Mouse (Mus musculus): ENCODE measurements around the gene B3gat3.
"Not testable (repeated sequence)": the region's sequence is repeated elsewhere in the genome, so short reads cannot be mapped to it uniquely, and the experiment has no call there.

B3gat3 gene

DNA sequence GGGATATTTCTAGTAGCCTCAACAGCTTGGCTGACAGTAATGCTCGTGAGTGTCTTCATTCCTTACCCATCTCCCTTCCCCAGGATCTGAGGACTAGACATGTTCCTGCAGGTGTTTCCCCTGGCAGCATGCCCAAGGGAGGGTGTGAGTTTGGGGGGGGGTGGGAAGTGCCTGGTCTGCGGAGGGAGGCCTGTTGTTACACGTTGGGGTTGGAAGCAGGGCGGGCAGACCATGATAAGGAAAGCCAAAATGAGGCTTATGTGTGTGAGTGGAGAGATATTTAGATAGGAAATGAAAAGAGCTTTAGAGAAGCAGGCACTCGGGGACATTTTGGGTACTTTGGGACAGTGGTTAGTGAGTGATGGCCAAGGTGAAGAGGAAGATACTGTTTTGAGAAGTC lies 23.9 kb downstream of the B3gat3 start:
- no peak for DNase-seq

DNA sequence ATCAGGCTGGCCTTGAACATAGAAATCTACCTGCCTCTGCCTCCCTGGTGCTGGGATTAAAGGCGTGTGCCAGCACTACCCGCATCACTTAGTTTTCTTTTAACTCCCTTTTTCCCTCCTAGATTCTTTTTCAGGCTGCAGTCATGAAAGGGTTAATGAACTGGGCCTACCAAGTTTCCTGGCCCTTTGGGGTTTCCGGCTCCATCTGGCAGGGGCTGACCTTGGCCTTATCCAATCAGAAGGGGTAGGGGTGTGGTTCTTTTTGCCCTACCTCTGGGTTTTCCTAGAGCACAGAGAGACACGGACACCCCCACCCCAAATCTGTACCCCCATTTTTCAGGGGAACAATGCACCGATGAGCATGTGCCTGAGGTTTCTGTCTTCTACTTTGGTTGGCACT lies 24.6 kb downstream of the B3gat3 start:
- DNase-seq = peak; percentile 32 to 65

DNA sequence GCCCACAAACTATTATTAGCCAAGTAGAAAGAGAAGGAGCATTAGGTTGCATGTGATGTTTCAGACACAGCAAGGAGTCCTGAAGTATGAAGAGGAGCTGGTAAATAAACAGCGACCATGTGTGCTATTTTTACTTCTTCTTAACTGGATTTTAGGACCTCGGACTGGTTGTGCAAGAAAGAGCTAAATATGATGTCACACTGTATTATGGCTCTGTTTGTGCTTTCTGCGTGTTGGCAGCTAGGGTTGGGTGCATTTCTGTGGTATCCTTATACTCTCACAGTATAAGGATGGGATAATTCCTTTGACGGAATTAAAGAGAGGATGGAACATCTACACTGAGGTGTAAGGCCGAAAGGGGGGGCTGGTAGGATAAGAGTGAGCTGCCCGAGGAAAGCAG lies 25.1 kb downstream of the B3gat3 start:
- no peak for DNase-seq

DNA sequence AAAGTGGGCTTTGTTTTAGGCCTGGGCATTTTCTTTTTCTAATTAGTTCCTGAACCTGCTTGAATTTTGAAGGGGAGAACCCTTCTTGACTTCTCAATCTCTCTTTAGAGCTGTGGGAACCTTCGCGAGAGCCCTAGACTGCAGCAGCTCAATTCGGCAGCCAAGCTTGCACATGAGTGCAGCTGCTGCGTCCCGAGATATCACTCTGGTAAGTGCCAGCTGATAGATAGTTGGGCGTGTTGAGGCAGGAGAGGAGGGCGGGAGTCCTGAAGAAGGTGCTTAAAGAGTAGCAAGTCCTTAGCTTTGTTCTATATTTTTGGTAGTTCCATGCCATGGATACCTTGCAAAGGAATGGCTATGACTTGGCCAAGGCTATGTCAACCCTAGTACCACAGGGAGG lies 26.8 kb downstream of the B3gat3 start:
- DNase-seq = no peak

DNA sequence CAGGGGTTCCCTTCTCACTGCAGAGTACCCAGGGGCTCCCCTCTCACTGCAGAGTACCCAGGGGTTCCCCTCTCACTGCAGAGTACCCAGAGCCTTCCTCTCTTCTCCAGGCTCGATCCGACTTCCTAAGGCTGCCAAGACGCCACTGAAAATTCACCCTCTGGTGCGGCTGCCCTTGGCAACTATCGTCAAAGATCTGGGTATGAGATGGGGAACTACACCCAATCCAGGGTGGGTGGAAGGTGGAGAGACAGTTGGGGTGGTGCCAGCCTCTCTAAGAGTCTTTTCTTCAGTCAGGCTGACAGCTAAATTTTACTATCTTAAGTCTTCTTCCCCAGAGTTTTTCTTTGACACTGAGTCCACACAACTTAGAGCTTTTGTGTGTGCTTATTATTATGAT lies 30.0 kb downstream of the B3gat3 start:
- DNase-seq = no peak

DNA sequence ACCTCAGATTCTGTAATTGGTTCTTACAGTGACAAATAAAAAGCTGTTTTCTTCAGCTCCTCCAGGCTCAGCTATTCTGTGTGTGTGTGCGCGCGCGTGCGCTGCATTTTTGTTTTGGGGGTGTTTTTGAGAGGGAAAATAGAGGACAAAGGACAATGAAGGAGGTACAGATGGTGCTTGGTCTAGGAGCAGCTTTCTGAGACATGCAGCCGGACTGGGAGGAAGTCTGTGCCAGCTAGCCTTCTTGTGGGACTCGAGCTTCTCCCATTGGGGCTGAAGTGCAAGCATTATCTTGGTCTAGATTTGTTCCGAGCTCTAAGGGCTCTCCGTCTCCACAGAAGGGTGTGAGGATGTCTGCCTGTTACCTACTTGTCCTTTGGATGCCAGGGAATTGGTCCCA lies 32.1 kb downstream of the B3gat3 start:
- no peak for DNase-seq

DNA sequence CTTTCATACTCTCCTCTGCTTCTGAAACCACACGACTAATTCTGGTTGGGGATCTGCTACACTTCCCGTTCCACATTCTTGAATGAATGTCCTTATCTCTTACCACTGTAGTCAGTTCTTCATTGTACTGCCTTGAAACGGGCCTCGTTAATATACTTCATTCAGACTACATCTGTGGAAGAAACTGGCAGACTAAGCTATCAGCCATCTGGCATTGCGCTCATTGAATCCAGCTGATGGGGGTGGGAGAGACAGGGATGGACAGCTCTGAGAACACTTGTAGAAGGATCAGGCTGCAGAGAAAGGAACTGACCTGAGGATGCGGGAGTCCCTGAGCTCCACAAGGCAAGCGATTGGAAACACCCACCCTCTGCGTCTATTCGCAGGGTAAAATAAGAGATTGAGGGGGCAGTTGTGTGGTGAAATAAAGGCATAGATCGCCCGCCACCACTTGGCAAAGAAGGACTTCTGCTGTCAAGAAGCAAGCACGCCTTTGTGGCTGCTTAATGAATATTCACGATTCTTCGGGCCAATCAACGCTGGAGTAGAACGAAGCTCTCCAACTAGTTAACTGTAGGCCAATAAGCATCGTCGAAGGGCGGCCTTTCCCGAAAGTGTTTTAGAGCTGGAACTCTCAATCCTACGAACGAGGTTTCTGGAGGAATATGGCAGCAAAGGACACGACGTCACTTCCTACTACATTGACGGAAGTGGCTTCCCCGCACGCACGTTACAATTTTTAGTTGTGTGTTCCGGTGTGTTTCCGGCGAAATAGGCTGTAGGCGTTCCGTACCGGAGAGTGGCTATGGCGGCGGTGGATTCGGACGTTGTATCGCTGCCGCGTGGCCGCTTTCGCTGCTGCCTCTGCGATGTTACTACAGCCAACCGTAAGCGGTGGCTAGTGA lies 33.2 kb downstream of the B3gat3 start, which contains the start of gene Tut1:
TSS of gene Tut1 (plus strand) at position 713 of the 905 bp plus-strand sequence.
- peak; percentile 89 to 90 for DNase-seq

DNA sequence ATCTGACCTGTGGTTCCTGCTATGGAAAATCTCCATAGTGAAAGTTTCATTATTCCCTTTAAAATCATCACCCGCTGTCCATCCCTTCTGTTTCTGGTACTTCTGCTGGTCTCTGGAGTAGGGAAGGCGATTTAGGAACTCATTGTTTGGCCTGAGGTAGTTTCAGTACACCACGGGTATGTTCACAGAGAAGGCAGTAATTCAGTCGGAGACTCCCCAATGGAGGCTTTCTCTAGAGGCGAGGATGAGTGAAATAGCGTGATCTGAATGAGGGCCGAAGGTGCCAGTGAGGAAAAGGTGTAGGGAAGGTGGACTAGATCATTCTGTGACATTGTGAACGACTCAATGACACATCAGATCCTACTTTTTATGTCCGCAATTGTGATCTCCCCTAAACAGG lies 34.0 kb downstream of the B3gat3 start:
- no peak for DNase-seq

DNA sequence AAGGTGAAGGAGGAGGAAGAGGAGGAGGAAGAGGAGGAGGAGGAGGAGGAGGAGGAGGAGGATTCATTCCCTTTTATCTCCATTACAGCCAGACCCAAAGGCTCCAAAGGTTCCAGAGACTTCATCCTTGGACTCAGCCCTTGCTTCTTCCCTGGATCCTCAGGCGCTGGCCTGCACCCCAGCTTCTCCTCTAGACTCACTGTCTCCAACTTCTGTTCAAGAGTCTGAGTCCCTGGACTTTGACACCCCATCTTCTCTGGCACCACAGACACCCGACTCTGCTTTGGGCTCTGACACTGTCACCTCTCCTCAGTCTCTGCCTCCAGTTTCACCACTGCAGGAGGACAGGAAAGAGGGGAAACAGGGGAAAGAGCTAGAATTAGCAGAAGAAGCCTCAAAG lies 42.1 kb downstream of the B3gat3 start:
- DNase-seq = no peak

DNA sequence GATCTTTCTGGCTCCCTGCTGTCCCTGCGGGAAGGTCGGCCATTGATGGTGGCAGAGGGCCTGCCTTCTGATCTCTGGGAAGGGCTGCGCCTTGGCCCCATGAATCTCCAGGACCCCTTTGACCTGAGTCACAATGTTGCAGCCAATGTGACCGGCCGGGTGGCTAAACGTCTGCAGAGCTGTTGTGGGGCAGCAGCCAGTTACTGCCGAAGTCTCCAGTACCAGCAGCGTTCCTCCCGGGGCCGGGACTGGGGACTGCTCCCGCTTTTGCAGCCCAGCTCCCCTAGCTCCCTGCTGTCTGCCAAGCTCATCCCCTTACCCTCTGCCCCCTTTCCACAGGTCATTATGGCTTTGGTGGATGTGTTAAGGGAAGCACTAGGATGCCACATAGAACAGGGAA lies 44.9 kb downstream of the B3gat3 start:
- DNase-seq = no peak

DNA sequence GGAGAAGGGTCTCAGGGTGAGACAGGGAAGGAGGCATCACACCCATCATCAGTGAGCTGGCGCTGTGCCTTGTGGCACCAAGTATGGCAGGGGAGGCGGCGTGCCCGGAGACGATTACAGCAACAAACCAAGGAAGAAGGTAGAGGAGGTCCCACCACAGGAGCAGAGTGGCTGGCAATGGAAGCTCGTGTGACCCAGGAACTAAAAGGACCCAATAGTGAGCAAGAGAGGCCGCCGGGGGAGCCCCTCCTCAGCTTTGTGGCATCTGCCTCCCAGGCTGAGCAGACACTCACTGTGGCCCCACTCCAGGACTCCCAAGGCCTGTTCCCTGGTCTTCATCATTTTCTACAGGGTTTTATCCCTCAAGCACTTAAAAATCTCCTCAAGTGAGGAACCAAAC lies 45.6 kb downstream of the B3gat3 start:
- DNase-seq = peak; percentile 21 to 45

DNA sequence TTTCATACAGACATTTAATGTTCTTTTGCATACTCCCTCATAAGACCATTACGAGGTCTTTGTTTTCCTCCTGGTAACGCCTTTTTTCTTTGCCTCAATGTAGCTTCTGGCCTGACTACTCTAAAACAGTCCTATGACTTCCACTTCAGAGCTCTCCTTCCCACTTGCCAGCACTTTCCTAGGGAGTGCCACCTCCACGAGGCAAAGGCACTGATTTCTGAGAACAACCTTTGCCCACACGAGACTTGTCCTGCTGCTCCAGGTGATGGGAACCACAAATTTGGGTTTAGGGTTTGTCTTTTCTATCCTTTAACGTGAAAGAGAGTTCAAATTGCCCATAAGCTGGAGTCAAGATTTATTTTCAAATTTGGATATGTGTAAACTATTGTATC lies 46.0 kb downstream of the B3gat3 start:
- DNase-seq = no peak

DNA sequence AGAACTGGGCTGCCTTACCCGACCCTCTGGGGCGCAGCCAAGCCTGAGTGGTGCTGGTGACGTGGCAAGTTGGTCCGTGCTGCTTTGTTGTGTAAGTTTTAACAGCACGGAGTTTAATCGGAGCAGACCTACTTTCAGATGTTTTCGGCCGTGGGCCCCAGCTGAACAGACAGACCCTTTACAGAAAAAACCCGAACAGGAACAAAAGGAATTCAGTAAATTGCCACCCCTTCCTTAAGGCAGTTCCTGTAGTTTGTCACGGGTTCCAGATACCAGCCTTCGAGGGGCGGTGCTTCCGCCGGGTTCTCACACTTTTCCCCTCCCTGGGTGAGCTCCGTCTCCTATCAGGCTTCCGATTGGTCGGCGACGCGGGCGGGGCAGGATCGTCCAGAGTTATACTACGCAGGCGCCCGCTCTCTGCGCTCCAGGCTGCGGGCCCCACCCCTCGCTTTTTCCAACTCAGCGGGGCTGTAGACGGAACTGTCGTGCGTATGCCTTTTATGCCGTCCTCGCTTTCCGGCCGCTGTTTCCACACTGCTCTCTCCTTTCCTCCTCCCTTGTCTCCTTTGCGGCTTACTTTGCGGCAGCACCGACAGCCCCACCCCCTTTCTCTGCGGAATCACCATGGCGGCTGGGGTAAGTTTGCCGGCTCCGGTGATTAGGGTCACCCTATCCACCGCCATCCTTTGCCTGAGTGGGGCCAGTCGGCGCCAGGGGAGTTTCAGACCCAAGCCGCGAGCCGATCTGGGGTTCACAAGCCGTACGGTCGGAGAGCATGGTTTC lies 46.6 kb downstream of the B3gat3 start, which contains the start of gene Eef1g:
TSS of gene Eef1g (plus strand) at position 452 of the 783 bp plus-strand sequence.
- DNase-seq = peak; percentile 97 to 99

DNA sequence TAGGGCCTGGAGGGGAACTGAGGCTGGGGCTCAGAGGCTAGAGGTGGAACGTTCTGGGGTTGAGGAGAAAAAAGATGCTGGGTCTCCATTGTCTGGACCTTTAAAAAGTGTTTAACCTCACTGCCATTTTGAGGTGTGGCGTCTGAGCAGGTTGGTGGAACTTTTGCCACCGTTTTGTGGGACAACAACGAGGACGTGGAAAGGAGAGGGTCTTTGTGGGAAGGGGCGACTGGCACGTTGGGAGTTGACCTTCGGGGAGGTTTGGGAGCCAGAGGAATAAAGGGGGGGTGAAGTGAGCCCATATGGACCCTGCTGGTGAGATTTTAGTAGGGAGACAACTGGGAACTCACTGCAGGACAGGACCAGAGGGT lies 47.2 kb downstream of the B3gat3 start:
- no peak for DNase-seq

DNA sequence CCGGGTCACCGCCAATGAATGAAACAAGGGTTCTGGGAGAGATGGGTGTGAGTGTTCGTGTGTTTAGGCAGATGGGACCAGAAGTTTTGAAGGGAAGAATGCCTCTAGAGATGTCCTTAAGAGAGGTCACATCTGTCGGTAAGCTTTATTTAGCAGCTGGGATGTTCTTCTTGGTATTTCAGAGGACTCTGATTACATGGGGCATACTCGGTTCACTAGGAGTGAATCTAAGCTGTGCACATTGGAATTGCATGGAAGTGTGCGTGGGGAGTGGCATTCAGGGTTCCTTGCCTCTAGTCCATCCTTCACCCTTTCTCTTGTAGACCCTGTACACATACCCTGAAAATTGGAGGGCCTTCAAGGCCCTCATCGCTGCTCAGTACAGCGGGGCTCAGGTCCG lies 47.7 kb downstream of the B3gat3 start:
- no peak for DNase-seq

DNA sequence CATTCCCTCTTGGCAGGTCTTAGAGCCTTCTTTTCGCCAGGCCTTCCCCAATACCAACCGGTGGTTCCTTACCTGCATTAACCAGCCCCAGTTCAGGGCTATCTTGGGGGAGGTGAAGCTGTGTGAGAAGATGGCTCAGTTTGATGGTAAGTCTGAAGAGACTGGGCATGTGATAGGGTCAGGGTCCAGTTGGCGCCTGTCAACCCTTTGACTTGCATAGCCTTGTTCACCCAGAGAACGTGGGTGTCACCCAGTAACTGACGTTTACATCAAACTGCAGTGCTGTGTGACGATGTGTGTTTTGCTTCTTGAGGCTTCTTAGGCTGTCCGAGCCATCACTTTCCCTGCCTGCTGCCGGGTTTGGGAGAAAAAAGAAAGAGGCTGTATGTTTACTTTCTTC lies 52.3 kb downstream of the B3gat3 start:
- DNase-seq = not testable (repeated sequence)

DNA sequence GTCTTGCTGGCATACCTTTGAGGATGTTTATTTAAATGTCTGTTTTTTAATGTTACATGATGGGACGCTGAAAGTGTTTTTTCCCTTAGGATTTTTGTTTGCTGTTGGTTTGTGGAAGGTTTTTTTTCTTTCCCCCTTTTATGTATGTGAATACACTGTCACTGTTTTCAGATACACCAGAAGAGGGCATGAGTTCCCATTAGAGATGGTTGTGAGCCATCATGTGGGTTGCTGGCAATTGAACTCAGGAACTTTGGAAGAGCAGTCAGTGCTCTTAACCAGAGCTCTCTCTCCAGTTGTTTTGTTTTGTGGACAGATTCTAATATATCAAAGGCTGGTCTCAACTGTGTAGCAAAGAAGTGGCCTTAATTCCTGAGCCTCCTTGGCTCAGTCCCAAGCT lies 54.5 kb downstream of the B3gat3 start:
- no peak for DNase-seq

DNA sequence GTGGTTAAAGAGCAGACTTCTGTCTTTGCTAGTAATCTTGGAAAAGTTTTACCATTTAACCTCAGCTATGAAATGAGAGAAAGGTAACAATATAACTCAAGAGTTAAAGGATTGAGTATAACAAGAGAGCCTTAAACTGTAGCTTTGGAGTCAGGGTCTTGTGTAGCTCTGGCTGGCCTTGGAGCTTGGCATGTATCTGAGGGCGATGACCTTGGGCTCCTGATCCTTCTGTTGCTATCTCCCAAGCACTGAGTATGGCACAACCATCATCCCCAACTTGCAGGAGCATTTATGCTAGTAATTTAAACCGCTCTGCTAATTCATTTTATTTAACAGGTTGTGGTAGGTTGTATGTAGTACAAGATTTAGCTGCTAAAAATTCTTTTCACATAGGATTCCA lies 55.3 kb downstream of the B3gat3 start:
- no peak for DNase-seq

DNA sequence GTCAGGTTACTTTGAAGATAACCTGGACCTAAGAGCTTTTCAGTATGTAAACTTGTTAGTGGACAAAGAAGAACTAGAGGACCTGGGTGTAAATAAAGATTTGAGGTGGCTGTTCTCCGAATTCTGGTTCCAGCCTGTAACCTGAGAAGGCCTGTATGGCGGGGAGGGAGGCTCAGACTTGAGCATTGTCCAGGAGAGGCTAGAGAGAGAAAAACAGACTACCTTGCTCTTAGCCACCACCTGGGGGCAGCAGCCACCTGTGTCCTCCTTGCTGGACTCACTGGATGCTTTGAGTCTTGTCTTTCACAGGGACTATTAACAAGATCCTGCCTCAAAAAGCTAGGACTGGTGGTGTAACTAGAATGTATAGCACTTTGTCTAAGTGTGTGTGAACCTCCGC lies 56.4 kb downstream of the B3gat3 start:
- peak; percentile 67 to 78 for DNase-seq

All from cerebellum, postnatal 25 days (tissue).